Mouse (Mus musculus): ENCODE results near the gene Ncoa7.

GRCm38 (mm10) chr10:30627548-30627947 lies 175.6 kb downstream of the Ncoa7 start:
- TF ChIP-seq CTCF (IDR thresholded peaks at IDR 0.05; ENCODE audit: extremely low read depth, insufficient read depth, low read length) (no peak), POLR2A (IDR thresholded peaks at IDR 0.05; ENCODE audit: extremely low read depth, insufficient read depth, low read length) (no peak)
